Mouse (Mus musculus) lung, adult 2 months (tissue): ENCODE data around the gene 1810024B03Rik.
A peak's percentile ranks its signal among the peaks of the same experiment; 100 is the strongest.

Experiments used
- CTCF ChIP-seq: fragments of 200-500 bp; IDR thresholded peaks from 2 replicates; pipeline ENCODE4 v1.5.1; 2011; ENCODE audit warnings: mild to moderate bottlenecking, low read length, control low read depth; ENCODE audit not compliant: insufficient read depth
- POLR2A ChIP-seq: fragments of 200-500 bp; IDR thresholded peaks from 2 replicates; pipeline ENCODE4 v1.6.1; 2011; ENCODE audit warnings: low read depth, mild to moderate bottlenecking, control low read depth, low read length, borderline replicate concordance; ENCODE audit errors: extremely low read depth

- TF ChIP-seq POLR2A (peak; percentile 58; the same call in 1 of the 2 replicates), CTCF (no peak)
These were observed 39.7 kb upstream of the 1810024B03Rik start, which contains the start of the genes Ciao1 and Tmem127 for GRCm38 (mm10) chr2:127247592-127248333.
